Mouse (Mus musculus) forebrain, embryonic 16.5 days (tissue): ENCODE data around the gene Supt6. TPM values are rescaled to one million over a fixed set of nuclear protein-coding genes. Genes with fewer than 3 reads are reported as not detected.

Source experiments
- ATAC-seq: fragments of 200-750 bp; cut with Nextera tagmentation; 2 replicates; pipeline ENCODE4 v1.8.0; 2017; ENCODE audit warnings: mild to moderate bottlenecking, moderate library complexity
- H3K27ac ChIP-seq: fragments of 300-500 bp; sonication (generic); 2 replicates; pipeline ENCODE4 v1.5.1; 2014; ENCODE audit warnings: low read length, control low read depth
- H3K27me3 ChIP-seq: fragments of 300-500 bp; sonication (generic); replicated peaks from 2 replicates; pipeline ENCODE4 v1.6.1; 2014; ENCODE audit warnings: low read length; ENCODE audit not compliant: control insufficient read depth, insufficient read depth
- H3K36me3 ChIP-seq: fragments of 300-500 bp; sonication (generic); 2 replicates; pipeline ENCODE4 v1.6.1; 2014; ENCODE audit not compliant: control insufficient read depth, insufficient read depth
- H3K4me1 ChIP-seq: fragments of 300-500 bp; sonication (generic); replicated peaks from 2 replicates; pipeline ENCODE4 v1.6.1; 2014; ENCODE audit warnings: low read length; ENCODE audit not compliant: control insufficient read depth, insufficient read depth
- H3K4me2 ChIP-seq: fragments of 300-500 bp; sonication (generic); 2 replicates; pipeline ENCODE4 v1.6.1; 2014; ENCODE audit warnings: mild to moderate bottlenecking, low read length, control low read depth
- H3K4me3 ChIP-seq: fragments of 300-500 bp; sonication (generic); replicated peaks from 2 replicates; pipeline ENCODE4 v1.5.1; 2014; ENCODE audit warnings: mild to moderate bottlenecking, low read length, control low read depth
- H3K9ac ChIP-seq: fragments of 300-500 bp; sonication (generic); replicated peaks from 2 replicates; pipeline ENCODE4 v1.6.1; 2014; ENCODE audit warnings: low read depth, low read length, control low read depth
- H3K9me3 ChIP-seq: fragments of 300-500 bp; sonication (generic); 2 replicates; pipeline ENCODE4 v1.6.1; 2016; ENCODE audit warnings: low read length; ENCODE audit not compliant: control insufficient read depth
- WGBS: fragments of 180-500 bp; shearing (Covaris S2); extraction: QIAGEN DNeasy Blood & Tissue Kit; methylation state at CpG from one replicate; pipeline ENCODE4 v1.1.7; 2014; 5-methylcytosine and 5-hydroxymethylcytosine counted together
- microRNA-seq: library from miRNA; unstranded; fragments of <30 nt; microRNA quantifications from one replicate; pipeline ENCODE4, GENCODE M21; 2017
- polyA plus RNA-seq: library from polyadenylated mRNA; unstranded; fragments of >200 nt; fragmentation: Nextera tagmentation; extraction: Ambion mirVana; gene quantifications from 2 replicates; pipeline ENCODE4 v1.2.1, GENCODE M21; 2015

Supt6 gene
- polyA plus RNA-seq, 1 experiment from 2014 or later = 34.6 TPM

DNA sequence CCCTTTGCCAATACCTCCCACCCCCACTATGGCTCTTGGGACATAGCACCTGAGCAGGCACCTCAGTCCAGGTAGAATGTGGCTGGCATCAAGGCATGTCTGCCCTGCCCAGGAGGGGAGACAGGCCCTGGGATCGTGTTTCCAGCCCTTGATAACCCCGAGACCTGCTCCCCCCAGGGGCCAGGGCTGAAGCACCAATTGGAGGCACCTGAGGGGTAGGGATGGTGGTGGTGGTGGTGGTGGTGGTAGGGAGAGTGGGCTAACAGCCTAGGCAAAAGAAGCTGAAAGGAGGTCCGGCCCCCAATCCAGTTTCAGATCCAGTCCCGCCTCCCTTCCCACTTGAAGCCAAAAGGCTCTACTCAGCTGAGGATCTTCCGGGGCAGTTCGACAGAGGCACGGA, 86.2 kb downstream of the Supt6 start:
- Histone ChIP-seq H3K9me3 (no peaks in the 10 kb centered on the region), H3K4me3 (no peak overlapping the region), H3K4me2 (no peak overlapping the region), H3K9ac (no peak overlapping the region), H3K27me3 (no peaks in the 10 kb centered on the region), H3K27ac (no peak overlapping the region), H3K36me3 (peaks cover 38% of the 10 kb centered on the region), H3K4me1 (peaks cover 28% of the 10 kb centered on the region)
- 80% methylated on average over 7 of the region's 7 CpGs for WGBS
- no peak for ATAC-seq

DNA sequence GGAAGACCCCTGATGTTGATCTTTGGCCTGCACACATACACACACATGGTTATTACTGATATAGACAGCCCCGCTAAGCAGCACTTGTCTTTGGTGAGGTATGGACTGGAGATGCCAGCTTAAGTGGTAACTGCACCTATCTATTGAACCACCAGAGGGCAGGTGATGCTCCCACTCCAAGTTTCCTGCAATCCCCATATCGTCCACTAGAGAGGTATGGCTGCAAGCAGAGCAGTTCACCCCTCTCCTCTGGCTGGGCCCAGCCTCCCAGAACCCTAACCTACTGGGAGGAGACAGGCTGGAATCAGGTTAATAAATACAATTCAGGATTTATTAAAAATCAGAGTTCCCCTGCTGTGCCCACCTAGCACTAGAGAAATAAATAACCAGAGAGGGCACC, 86.7 kb downstream of the Supt6 start:
- Histone ChIP-seq H3K4me3 (no peak overlapping the region), H3K9ac (no peak overlapping the region), H3K36me3 (peaks cover 39% of the 10 kb centered on the region), H3K4me2 (no peak overlapping the region), H3K27ac (no peak overlapping the region), H3K9me3 (no peaks in the 10 kb centered on the region), H3K4me1 (peaks cover 33% of the 10 kb centered on the region), H3K27me3 (no peaks in the 10 kb centered on the region)
- peak; percentile 39 for ATAC-seq
- WGBS = 28% methylated on average over 2 of the region's 2 CpGs

Small RNA genes lying within 50 kb of the gene (microRNA-seq; reads per million reads assigned to microRNA genes)
- not detected for gene Mir7653

Other genes with a start within 250 kb of the Supt6 start
- 29.5 and 33.8 TPM in 2 replicates for gene Dhrs13, start 213.7 kb downstream of the Supt6 start, polyA plus RNA-seq
- 101 and 106 TPM in 2 replicates for gene Flot2, start 208.1 kb downstream of the Supt6 start, polyA plus RNA-seq
- gene Eral1, start 165.6 kb downstream of the Supt6 start, polyA plus RNA-seq = 34.2 and 34.3 TPM in 2 replicates
- 18.8 and 21.1 TPM in 2 replicates for gene Fam222b, start 151.3 kb downstream of the Supt6 start, polyA plus RNA-seq
- 122 and 124 TPM in 2 replicates for gene Traf4, start 80.4 kb downstream of the Supt6 start, polyA plus RNA-seq
- gene Nek8, start 69.3 kb downstream of the Supt6 start, polyA plus RNA-seq = 5.1 and 6.0 TPM in 2 replicates
- 5.4 and 6.5 TPM in 2 replicates for gene Tlcd1, start 69.3 kb downstream of the Supt6 start, polyA plus RNA-seq
- gene Rpl23a, start 62.4 kb downstream of the Supt6 start, polyA plus RNA-seq = 758 and 831 TPM in 2 replicates
- 53.9 and 56.9 TPM in 2 replicates for gene Rab34, start 57.6 kb downstream of the Supt6 start, polyA plus RNA-seq
- gene Proca1, start 52.6 kb downstream of the Supt6 start, polyA plus RNA-seq = 0.94 and 3.0 TPM in 2 replicates
- gene Sdf2, start 241 bp downstream of the Supt6 start, polyA plus RNA-seq = 71.8 and 73.0 TPM in 2 replicates
- 56.4 and 58.6 TPM in 2 replicates for gene 2610507B11Rik, start 15.8 kb upstream of the Supt6 start, polyA plus RNA-seq
- gene BC030499, start 44.9 kb upstream of the Supt6 start, polyA plus RNA-seq = not detected in 2 replicates
- gene Spag5, start 55.5 kb upstream of the Supt6 start, polyA plus RNA-seq = 21.6 and 22.1 TPM in 2 replicates
- gene Aldoc, start 77.0 kb upstream of the Supt6 start, polyA plus RNA-seq = 152 and 186 TPM in 2 replicates
- 61.1 and 61.4 TPM in 2 replicates for gene Pigs, start 82.4 kb upstream of the Supt6 start, polyA plus RNA-seq
- 68.6 and 69.1 TPM in 2 replicates for gene Unc119, start 97.5 kb upstream of the Supt6 start, polyA plus RNA-seq
- not detected in 2 replicates for gene Foxn1, start 140.6 kb upstream of the Supt6 start, polyA plus RNA-seq
- gene Slc13a2, start 176.2 kb upstream of the Supt6 start, polyA plus RNA-seq = not detected in 2 replicates
- gene Slc46a1, start 219.7 kb upstream of the Supt6 start, polyA plus RNA-seq = 18.3 and 19.8 TPM in 2 replicates